Mouse (Mus musculus): ENCODE measurements around the gene Gm11492. TPM values are rescaled to one million over a fixed set of nuclear protein-coding genes. Genes with fewer than 3 reads are reported as not detected.

The Gm11492 gene
- total and polyA plus RNA-seq, 2 experiments from 2014 or later = not detected

DNA sequence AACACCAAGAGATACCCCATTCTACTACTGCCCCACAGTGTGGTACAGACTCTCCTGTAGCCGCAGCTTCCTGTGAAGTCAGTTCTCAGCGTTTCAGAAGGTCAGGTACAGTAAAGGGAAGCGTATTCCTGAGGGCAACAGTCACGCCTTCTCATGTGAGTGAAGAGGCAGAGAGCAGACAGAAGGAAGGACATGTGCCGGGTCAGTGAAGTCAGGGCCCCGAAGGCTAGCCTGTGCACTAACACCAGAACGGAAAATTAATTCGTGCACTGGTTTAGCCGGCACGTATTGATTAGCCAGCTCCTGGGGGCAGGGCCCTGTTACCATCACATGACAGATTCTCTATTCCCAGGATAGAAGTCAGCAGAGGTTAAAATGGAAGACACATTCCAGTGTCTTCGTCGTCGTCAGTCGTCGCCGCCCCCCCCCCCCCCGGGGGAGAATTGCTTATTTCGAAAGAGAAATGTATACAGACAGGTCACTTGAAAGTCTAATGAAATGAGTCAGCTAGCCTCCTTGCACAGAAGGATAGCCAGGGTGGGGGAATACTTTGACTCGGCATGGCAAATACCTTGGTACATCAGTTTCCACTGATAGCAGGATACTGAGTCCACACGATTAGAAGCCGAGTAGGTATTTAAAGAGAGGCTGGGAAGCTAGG is 8.2 kb downstream of the Gm11492 start:
- DNase-seq (ENCODE audit: low spot score) (no peak), ATAC-seq (ENCODE audit: low FRiP score) (no peak)
- H3K36me3 ChIP-seq (ENCODE audit: insufficient read depth, low read length) = no peaks in the 10 kb centered on the region
- WGBS = 78% methylated on average over 21 of the region's 21 CpGs
- H3K4me2 ChIP-seq (ENCODE audit: low read depth, low read length, poor library complexity, severe bottlenecking) = no peak overlapping the region
- H3K4me3 ChIP-seq (ENCODE audit: low read depth, low read length) = no peak overlapping the region
- H3K27ac ChIP-seq (ENCODE audit: low read depth, low read length) = no peak overlapping the region
- peaks cover 2% of the 10 kb centered on the region; the same call in 1 of the 2 replicates for H3K4me1 ChIP-seq (ENCODE audit: insufficient read depth, low read length)
- TF ChIP-seq CTCF (IDR thresholded peaks at IDR 0.05) = no peak
- no peaks in the 10 kb centered on the region for H3K27me3 ChIP-seq (ENCODE audit: insufficient read depth, low read length)
- H3K9ac ChIP-seq (replicated peaks; ENCODE audit: low read length, poor library complexity, severe bottlenecking) = no peak overlapping the region
- H3K9me3 ChIP-seq (ENCODE audit: low read length) = no peaks in the 10 kb centered on the region

- Histone ChIP-seq H3K27ac (ENCODE audit: low read depth, low read length) (no peak overlapping the region; the same call in 1 of the 2 replicates), H3K4me1 (ENCODE audit: insufficient read depth, low read length) (peaks cover 2% of the 10 kb centered on the region; the same call in 1 of the 2 replicates), H3K9ac (replicated peaks; ENCODE audit: low read length, poor library complexity, severe bottlenecking) (peak overlapping the region; percentile 70), H3K9me3 (ENCODE audit: low read length) (no peaks in the 10 kb centered on the region), H3K27me3 (ENCODE audit: insufficient read depth, low read length) (no peaks in the 10 kb centered on the region), H3K36me3 (ENCODE audit: insufficient read depth, low read length) (no peaks in the 10 kb centered on the region), H3K4me2 (ENCODE audit: low read depth, low read length, poor library complexity, severe bottlenecking) (peak overlapping the region; percentile 92), H3K4me3 (ENCODE audit: low read depth, low read length) (peak overlapping the region; percentile 50)
- ATAC-seq (ENCODE audit: low FRiP score) (no peak), DNase-seq (ENCODE audit: low spot score) (no peak)
- WGBS = 12% methylated on average over 6 of the region's 6 CpGs
- TF ChIP-seq CTCF (IDR thresholded peaks at IDR 0.05) = no peak
These were observed 11.3 kb downstream of the Gm11492 start for GRCm38 (mm10) chr11:87577601-87578248.

DNA sequence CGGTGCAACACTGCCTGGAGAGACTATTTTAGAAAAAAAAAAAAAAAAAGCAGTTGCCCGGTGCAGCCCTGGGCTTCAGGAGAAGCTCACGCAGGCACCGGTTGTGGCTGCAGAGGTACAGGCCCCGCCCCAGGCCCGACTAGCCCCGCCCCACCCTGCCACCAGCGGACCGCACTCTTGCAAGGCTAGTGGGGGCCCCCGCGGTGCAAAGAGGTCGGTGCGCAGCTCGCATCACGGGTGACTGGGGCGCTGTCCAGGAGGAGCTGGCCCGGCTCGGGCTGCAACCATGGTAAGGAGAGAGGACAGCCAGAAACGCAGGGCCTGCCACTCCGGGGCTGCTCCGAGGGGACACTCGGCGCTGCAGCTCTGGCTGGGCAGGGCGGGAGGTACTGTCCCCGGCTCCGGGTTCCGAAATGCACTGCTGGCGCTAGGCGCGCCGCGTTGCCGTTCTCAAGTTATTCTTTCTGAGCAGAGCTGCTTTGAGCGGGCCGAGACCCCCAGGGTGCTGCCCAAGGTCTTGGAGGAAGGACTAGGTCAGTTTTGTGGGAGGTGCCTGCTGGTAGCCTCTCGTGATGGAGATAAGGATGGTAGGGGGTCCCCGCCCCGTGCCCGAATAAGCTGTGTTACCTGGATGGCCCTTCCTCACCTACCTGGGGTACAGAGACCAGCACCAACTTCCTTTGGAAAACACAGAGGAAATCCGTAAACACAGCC is 12.0 kb downstream of the Gm11492 start:
- DNase-seq (ENCODE audit: low spot score) = peak; percentile 66
- no peaks in the 10 kb centered on the region for H3K36me3 ChIP-seq (ENCODE audit: insufficient read depth, low read length)
- H3K9ac ChIP-seq (replicated peaks; ENCODE audit: low read length, poor library complexity, severe bottlenecking) = peak overlapping the region; percentile 70
- H3K27ac ChIP-seq (ENCODE audit: low read depth, low read length) = peak overlapping the region; percentile 44
- no peak for TF ChIP-seq CTCF (IDR thresholded peaks at IDR 0.05)
- peak; percentile 71; the same call in 1 of the 2 replicates for ATAC-seq (ENCODE audit: low FRiP score)
- H3K9me3 ChIP-seq (ENCODE audit: low read length) = no peaks in the 10 kb centered on the region
- 2% methylated on average over 38 of the region's 40 CpGs for WGBS
- H3K4me3 ChIP-seq (ENCODE audit: low read depth, low read length) = peak overlapping the region; percentile 50
- peak overlapping the region; percentile 92 for H3K4me2 ChIP-seq (ENCODE audit: low read depth, low read length, poor library complexity, severe bottlenecking)
- H3K4me1 ChIP-seq (ENCODE audit: insufficient read depth, low read length) = peaks cover 2% of the 10 kb centered on the region; the same call in 1 of the 2 replicates
- no peaks in the 10 kb centered on the region for H3K27me3 ChIP-seq (ENCODE audit: insufficient read depth, low read length)

- WGBS = 10% methylated on average over 8 of the region's 10 CpGs
- ATAC-seq (ENCODE audit: low FRiP score) (peak; percentile 52; the same call in 1 of the 2 replicates), DNase-seq (ENCODE audit: low spot score) (peak; percentile 50)
- H3K4me3 ChIP-seq (ENCODE audit: low read depth, low read length) = peak overlapping the region; percentile 50
- no peak for TF ChIP-seq CTCF (IDR thresholded peaks at IDR 0.05)
- H3K9me3 ChIP-seq (ENCODE audit: low read length) = no peaks in the 10 kb centered on the region
- peak overlapping the region; percentile 70 for H3K9ac ChIP-seq (replicated peaks; ENCODE audit: low read length, poor library complexity, severe bottlenecking)
- peaks cover 2% of the 10 kb centered on the region; the same call in 1 of the 2 replicates for H3K4me1 ChIP-seq (ENCODE audit: insufficient read depth, low read length)
- H3K27ac ChIP-seq (ENCODE audit: low read depth, low read length) = peak overlapping the region; percentile 44
- peak overlapping the region; percentile 92 for H3K4me2 ChIP-seq (ENCODE audit: low read depth, low read length, poor library complexity, severe bottlenecking)
- no peaks in the 10 kb centered on the region for H3K36me3 ChIP-seq (ENCODE audit: insufficient read depth, low read length)
- no peaks in the 10 kb centered on the region for H3K27me3 ChIP-seq (ENCODE audit: insufficient read depth, low read length)
These were observed 12.6 kb downstream of the Gm11492 start for GRCm38 (mm10) chr11:87578963-87579601.

DNA sequence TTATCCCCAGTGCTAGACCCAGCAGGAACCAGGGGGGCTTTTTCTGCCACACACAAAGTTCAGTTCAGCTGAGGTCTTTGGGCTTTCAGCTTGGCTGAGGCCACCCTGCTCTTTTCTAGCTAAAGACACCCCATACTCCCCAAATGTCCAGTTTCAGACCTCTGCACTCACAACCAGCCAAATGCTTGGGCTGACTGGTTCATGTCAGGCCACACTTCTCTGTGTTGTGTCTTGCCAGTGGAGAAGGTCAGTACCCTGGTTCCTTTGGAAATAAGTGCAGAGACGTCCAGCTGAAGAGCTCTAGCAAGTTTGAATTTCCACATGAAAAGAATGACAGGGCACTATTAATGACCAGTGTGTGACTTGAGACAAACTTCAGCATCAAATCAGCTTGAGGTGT is 13.3 kb downstream of the Gm11492 start:
- 17% methylated on average over 1 of the region's 1 CpGs for WGBS
- Histone ChIP-seq H3K27ac (ENCODE audit: low read depth, low read length) (no peak overlapping the region), H3K9ac (replicated peaks; ENCODE audit: low read length, poor library complexity, severe bottlenecking) (no peak overlapping the region), H3K4me3 (ENCODE audit: low read depth, low read length) (no peak overlapping the region), H3K9me3 (ENCODE audit: low read length) (no peaks in the 10 kb centered on the region), H3K4me2 (ENCODE audit: low read depth, low read length, poor library complexity, severe bottlenecking) (no peak overlapping the region), H3K27me3 (ENCODE audit: insufficient read depth, low read length) (no peaks in the 10 kb centered on the region), H3K4me1 (ENCODE audit: insufficient read depth, low read length) (peaks cover 2% of the 10 kb centered on the region; the same call in 1 of the 2 replicates), H3K36me3 (ENCODE audit: insufficient read depth, low read length) (0 out of 2 replicates have a peak, but pooled peaks cover 3% of the 10 kb centered on the region)
- ATAC-seq (ENCODE audit: low FRiP score) = no peak
- no peak for DNase-seq (ENCODE audit: low spot score)
- TF ChIP-seq CTCF (IDR thresholded peaks at IDR 0.05) = no peak
